Mouse (Mus musculus) layer of hippocampus, postnatal 10 days (tissue): ENCODE measurements at regions not wholly inside any gene's neighbourhood (a gene's known extent, or its start where the extent isn't known, plus 50 kb on each side); places are given as distances from the start of the nearest gene placed in this dataset.

Experiments
- DNase-seq, 2 experiments: peaks; one replicate each; pipeline ENCODE4 v3.0.0; 2021; ENCODE audit warnings: low spot score in 2 of 2

GRCm38 (mm10) chr8:38723254-38723653, 1729.8 kb downstream of the AI429214 start:
- DNase-seq, result no peak

- DNase-seq, result no peak
Measured at GRCm38 (mm10) chr8:38725257-38725656, 1731.9 kb downstream of the AI429214 start.

GRCm38 (mm10) chr8:38747134-38747533, 1753.7 kb downstream of the AI429214 start:
- DNase-seq, result no peak

GRCm38 (mm10) chr8:38766626-38767226, 1773.3 kb downstream of the AI429214 start:
- DNase-seq, result no peak

- no peak for DNase-seq
Measured at GRCm38 (mm10) chr8:38812482-38812881, 1819.1 kb downstream of the AI429214 start.

- DNase-seq, result peak; percentile 38 to 47
Measured at GRCm38 (mm10) chr8:38818163-38818562, 1824.8 kb downstream of the AI429214 start.

- no peak for DNase-seq
Measured at GRCm38 (mm10) chr8:38861436-38861835, 1813.4 kb upstream of the Adam24 start.

GRCm38 (mm10) chr8:38867370-38867769, 1807.5 kb upstream of the Adam24 start:
- DNase-seq, result no peak
